Mouse (Mus musculus) midbrain, postnatal 0 days (tissue): ENCODE measurements at regions not wholly inside any gene's neighbourhood (a gene's known extent, or its start where the extent isn't known, plus 50 kb on each side); places are given as distances from the start of the nearest gene placed in this dataset.

Experiments
- ATAC-seq: fragments of 200-750 bp; cut with Nextera tagmentation; 2 replicates; pipeline ENCODE4 v1.8.0; 2017; ENCODE audit warnings: moderate number of reproducible peaks, mild to moderate bottlenecking, moderate TSS enrichment, moderate library complexity; ENCODE audit not compliant: low FRiP score
- DNase-seq: peaks from one replicate; pipeline ENCODE4 v3.0.0-alpha.2; 2015; ENCODE audit warnings: low spot score
- H3K27ac ChIP-seq: fragments of 300-500 bp; sonication (generic); 2 replicates; pipeline ENCODE4 v1.5.1; 2014; ENCODE audit warnings: low read depth, mild to moderate bottlenecking, low read length, mixed read lengths
- H3K27me3 ChIP-seq: fragments of 300-500 bp; sonication (generic); 2 replicates; pipeline ENCODE4 v1.6.1; 2014; ENCODE audit warnings: low read length, control low read depth, mixed read lengths; ENCODE audit not compliant: insufficient read depth
- H3K36me3 ChIP-seq: fragments of 300-500 bp; sonication (generic); 2 replicates; pipeline ENCODE4 v1.6.1; 2014; ENCODE audit warnings: low read length, control low read depth, mixed read lengths; ENCODE audit not compliant: insufficient read depth
- H3K4me1 ChIP-seq: fragments of 300-500 bp; sonication (generic); 2 replicates; pipeline ENCODE4 v1.6.1; 2014; ENCODE audit warnings: mild to moderate bottlenecking, control low read depth, antibody characterized with exemption, low read length, mixed read lengths; ENCODE audit not compliant: insufficient read depth
- H3K4me2 ChIP-seq: fragments of 300-500 bp; sonication (generic); 2 replicates; pipeline ENCODE4 v1.6.1; 2014; ENCODE audit warnings: low read depth, mild to moderate bottlenecking, low read length, mixed read lengths; ENCODE audit not compliant: poor library complexity, severe bottlenecking
- H3K4me3 ChIP-seq: fragments of 300-500 bp; sonication (generic); 2 replicates; pipeline ENCODE4 v1.5.1; 2014; ENCODE audit warnings: low read depth, mild to moderate bottlenecking, low read length, moderate library complexity
- H3K9ac ChIP-seq: fragments of 300-500 bp; sonication (generic); replicated peaks from 2 replicates; pipeline ENCODE4 v1.6.1; 2014; ENCODE audit warnings: mild to moderate bottlenecking, low read length, moderate library complexity, mixed read lengths; ENCODE audit not compliant: poor library complexity, severe bottlenecking
- H3K9me3 ChIP-seq: fragments of 300-500 bp; sonication (generic); 2 replicates; pipeline ENCODE4 v1.6.1; 2016; ENCODE audit warnings: low read length, control low read depth
- CTCF ChIP-seq: IDR thresholded peaks from 2 replicates; pipeline ENCODE4 v1.5.1; 2016; ENCODE audit warnings: antibody characterized with exemption, mild to moderate bottlenecking
- whole genome bisulfite sequencing: fragments of 180-500 bp; shearing (Covaris S2); extraction: QIAGEN DNeasy Blood & Tissue Kit; methylation state at CpG from one replicate; pipeline ENCODE4 v1.1.7; 2014; 5-methylcytosine and 5-hydroxymethylcytosine counted together

DNA sequence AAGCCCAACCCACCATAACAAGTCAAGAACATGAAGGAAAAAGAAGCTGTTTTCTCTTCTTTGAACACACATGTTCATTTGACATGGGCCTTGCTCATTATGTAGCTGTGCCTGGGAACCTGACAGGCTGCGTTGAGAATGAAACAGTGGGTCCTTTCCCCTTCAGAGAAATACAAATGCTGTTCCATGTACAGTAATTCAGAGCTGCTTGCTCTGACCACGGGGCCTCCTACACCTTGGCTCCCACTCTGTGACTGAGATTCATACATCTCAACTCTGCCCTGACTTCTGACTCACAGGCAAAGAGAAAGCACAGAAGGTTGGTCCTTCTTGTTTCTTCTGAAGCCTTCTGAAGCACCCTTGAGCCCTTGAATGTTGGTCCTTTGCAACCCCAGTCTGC is 1345.4 kb upstream of the A1bg start:
- H3K4me1 ChIP-seq, result no peaks in the 10 kb centered on the region
- H3K4me2 ChIP-seq, result no peak overlapping the region
- H3K27ac ChIP-seq, result no peak overlapping the region
- H3K27me3 ChIP-seq, result no peaks in the 10 kb centered on the region
- no peaks in the 10 kb centered on the region for H3K9me3 ChIP-seq
- TF ChIP-seq CTCF, result no peak
- no peak for DNase-seq
- WGBS, result 86% methylated on average over 2 of the region's 2 CpGs
- H3K36me3 ChIP-seq, result no peaks in the 10 kb centered on the region
- ATAC-seq, result no peak
- H3K9ac ChIP-seq, result no peak overlapping the region
- no peak overlapping the region for H3K4me3 ChIP-seq

DNA sequence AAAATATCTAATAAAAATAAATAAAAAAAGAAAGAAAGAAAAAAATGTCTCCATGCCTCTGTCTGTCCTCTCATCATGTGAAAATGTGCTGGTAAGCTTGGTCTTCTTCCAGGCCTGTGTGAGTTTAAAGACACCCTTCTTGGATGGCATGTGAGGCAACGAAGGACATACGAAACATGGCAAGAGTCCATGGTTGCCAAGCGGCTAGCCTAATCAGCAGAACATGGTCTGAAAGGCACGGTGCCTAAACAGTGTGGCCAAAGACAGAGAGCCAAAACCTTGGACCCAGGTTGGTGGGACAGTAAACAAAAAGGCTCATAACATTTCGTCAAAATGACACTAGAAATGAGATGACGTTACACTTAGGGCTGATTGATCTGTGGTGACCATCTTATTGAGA is 1344.7 kb upstream of the A1bg start:
- Histone ChIP-seq H3K4me3 (no peak overlapping the region), H3K9ac (no peak overlapping the region), H3K9me3 (no peaks in the 10 kb centered on the region), H3K27me3 (no peaks in the 10 kb centered on the region), H3K4me1 (no peaks in the 10 kb centered on the region), H3K36me3 (no peaks in the 10 kb centered on the region), H3K4me2 (no peak overlapping the region), H3K27ac (no peak overlapping the region)
- DNase-seq (no peak), ATAC-seq (no peak)
- no peak for TF ChIP-seq CTCF
- 91% methylated on average over 6 of the region's 6 CpGs for WGBS

DNA sequence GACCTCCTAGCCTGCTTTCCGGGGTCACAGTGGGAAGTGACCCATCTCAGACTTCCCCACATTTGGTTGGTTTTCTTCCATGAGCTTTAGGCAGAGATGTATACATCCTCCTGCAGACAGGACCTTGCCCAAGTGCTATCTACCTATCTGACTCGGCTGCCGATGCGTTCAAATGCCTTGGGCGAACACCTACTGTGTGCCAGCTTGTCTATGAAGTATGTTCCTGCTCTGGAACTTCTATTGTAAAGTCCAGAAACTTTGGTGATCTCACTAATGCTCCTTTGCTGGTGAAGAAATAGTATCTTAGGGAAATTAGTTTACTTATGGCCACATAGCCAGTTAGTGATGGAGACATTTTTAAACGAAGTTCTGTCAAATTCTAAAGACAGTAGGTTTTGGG is 1343.2 kb upstream of the A1bg start:
- no peak for ATAC-seq
- no peaks in the 10 kb centered on the region for H3K9me3 ChIP-seq
- TF ChIP-seq CTCF, result no peak
- 92% methylated on average over 6 of the region's 6 CpGs for WGBS
- DNase-seq, result no peak
- H3K9ac ChIP-seq, result no peak overlapping the region
- no peaks in the 10 kb centered on the region for H3K36me3 ChIP-seq
- no peak overlapping the region for H3K4me2 ChIP-seq
- H3K27ac ChIP-seq, result no peak overlapping the region
- H3K4me3 ChIP-seq, result no peak overlapping the region
- no peaks in the 10 kb centered on the region for H3K4me1 ChIP-seq
- no peaks in the 10 kb centered on the region for H3K27me3 ChIP-seq

DNA sequence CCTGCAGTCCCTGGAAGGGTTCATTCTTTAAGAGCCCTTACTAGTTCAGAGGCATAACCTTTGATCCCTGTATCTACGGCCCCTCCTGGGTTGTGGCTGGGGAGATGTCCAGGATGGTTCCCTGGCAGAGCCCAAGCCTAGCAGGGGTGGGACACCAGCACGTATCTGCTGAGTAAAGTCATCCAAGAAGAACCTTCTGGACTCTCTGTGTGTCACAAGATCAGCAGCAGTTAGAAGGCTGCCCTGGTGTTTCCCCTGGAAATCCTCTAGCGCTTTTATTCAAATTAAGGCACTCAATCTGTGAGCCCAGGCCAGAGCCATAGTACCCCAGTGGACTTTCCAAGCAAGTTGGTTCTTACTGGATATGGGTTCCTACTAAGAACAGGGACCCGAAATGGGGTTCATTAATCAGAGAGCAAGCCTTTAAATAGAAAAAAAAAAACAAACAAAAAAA is 1342.7 kb upstream of the A1bg start:
- WGBS, result 87% methylated on average over 4 of the region's 4 CpGs
- no peak overlapping the region for H3K27ac ChIP-seq

DNA sequence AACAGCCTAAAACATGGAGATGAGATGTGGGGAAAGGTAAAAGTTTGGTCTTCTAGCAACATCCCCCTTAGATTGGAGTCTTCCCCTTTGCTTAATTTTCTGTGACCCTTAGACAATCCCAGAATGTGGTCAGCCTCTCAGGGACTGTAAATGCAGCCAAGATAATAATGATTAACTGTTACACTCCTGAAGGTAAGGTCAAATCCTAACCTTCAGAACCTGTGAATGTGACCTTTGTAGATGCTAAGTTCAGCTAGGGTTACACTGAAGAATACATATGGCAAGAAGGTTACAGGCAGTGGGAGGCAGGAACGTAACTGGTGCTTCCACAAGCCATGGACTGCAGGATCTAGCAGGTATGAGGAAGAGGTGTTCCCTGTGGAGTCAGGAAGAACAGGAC is 1342.2 kb upstream of the A1bg start:
- ATAC-seq, result no peak
- Histone ChIP-seq H3K4me2 (no peak overlapping the region), H3K4me1 (no peaks in the 10 kb centered on the region), H3K36me3 (no peaks in the 10 kb centered on the region), H3K4me3 (no peak overlapping the region), H3K9me3 (no peaks in the 10 kb centered on the region), H3K9ac (no peak overlapping the region), H3K27ac (no peak overlapping the region), H3K27me3 (no peaks in the 10 kb centered on the region)
- DNase-seq, result no peak
- 92% methylated on average over 1 of the region's 1 CpGs for WGBS
- no peak for TF ChIP-seq CTCF

More for the DNA sequence above, 1342.7 kb upstream of the A1bg start:
- Histone ChIP-seq H3K9ac (no peak overlapping the region), H3K4me2 (no peak overlapping the region), H3K36me3 (no peaks in the 10 kb centered on the region), H3K9me3 (no peaks in the 10 kb centered on the region), H3K4me1 (no peaks in the 10 kb centered on the region), H3K27me3 (no peaks in the 10 kb centered on the region), H3K4me3 (no peak overlapping the region)
- ATAC-seq (no peak), DNase-seq (no peak)
- no peak for TF ChIP-seq CTCF

DNA sequence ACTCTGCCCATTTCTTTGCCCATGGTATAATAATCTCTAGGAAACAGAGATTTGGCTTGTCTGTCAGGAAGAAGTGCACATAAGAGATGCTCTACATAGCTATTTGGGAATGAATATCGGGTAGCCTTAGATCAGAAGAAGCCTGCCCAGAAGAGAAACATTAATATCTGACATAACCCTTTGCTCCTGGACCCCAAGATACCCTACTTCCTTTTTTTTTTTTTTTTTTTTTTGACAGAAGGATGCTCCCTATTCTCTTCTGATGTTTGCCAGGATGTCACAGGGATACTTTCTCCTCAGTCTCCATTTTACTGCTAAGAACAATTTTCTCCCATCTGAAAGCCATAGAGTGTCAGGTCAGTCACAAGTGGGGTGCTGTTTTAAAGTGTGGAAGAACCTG is 1341.4 kb upstream of the A1bg start:
- TF ChIP-seq CTCF, result no peak
- no peaks in the 10 kb centered on the region for H3K27me3 ChIP-seq
- H3K9ac ChIP-seq, result no peak overlapping the region
- H3K4me1 ChIP-seq, result no peaks in the 10 kb centered on the region
- H3K36me3 ChIP-seq, result no peaks in the 10 kb centered on the region
- WGBS, result 97% methylated on average over 1 of the region's 1 CpGs
- H3K9me3 ChIP-seq, result no peaks in the 10 kb centered on the region
- ATAC-seq (no peak), DNase-seq (no peak)
- H3K4me3 ChIP-seq, result no peak overlapping the region
- no peak overlapping the region for H3K27ac ChIP-seq
- no peak overlapping the region for H3K4me2 ChIP-seq
